Mouse (Mus musculus): ENCODE measurements around the gene Nme3.

- TF ChIP-seq POLR2A (IDR thresholded peaks at IDR 0.05; ENCODE audit: extremely low read depth, insufficient read depth, low read length) = no peak
- TF ChIP-seq CTCF (IDR thresholded peaks at IDR 0.05; ENCODE audit: low read depth, low read length) = no peak
These were observed 47.7 kb upstream of the Nme3 start for GRCm38 (mm10) chr17:24848600-24849031.

Measured in liver, adult 2 months (tissue).